In the genomic region with DNA sequence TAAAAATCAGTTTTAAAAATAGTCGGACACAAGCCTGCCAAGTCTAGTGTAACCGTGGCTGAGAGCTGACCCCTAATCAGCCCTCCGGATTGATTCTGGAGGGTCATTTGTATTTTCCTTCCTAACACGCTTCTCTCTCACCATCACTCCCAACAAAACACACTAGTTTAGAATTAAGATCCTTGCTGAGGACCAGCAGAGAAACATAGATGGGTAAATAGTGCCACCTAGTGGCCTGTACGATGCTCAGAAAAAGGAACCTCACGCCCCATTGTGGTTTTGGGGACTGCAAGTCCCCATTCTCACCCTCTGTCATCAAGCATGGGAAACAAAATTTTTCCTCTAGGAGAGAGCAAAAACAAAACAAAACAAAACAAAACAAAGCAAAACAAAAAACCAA, we compare ENCODE assay signal across 9 mouse cellular contexts.
DNase-seq lines count a peak whose midpoint lies in the region; ATAC-seq lines count a peak whose summit lies in the region.
"Had no signal": no experiment of that assay in that cellular context is flagged by ENCODE, and none has a peak within 500 bp of the region (broad histone marks: within the 10 kb centered on the region; RNA-seq: fewer than 3 reads in every experiment).

No protein-coding gene starts in this region.

- DNase-seq in 3134 (ENCODE audit: extremely low read depth, insufficient read length, low spot score) (peak; percentile 39), ES-CJ7 (ENCODE audit: low read depth, low spot score) (peak; percentile 81)
- peak; percentile 43 for DNase-seq in cerebellum, adult 8-10 months
- DNase-seq in frontal cortex, adult 2 months (ENCODE audit: extremely low spot score in 1 of 2, low spot score in 1 of 2): peak; percentile 66 to 92
- peak; percentile 4 to 33 for DNase-seq in lung, adult 18-20 months
- peak; percentile 80 for DNase-seq in right cerebral cortex, adult 18-20 months
- no peak for DNase-seq in T-cell, adult 2 months (ENCODE audit: low spot score)
- DNase-seq: liver, embryonic 13.5 days had no signal

- H3K27ac ChIP-seq in kidney, embryonic 14.5 days (ENCODE audit: low read depth, low read length): no peak overlapping the region
- H3K27ac ChIP-seq: liver, embryonic 13.5 days had no signal

- 8% methylated on average over 6 of the region's 6 CpGs for WGBS in kidney, embryonic 14.5 days

- no peak overlapping the region for H3K9ac ChIP-seq in kidney, embryonic 14.5 days (ENCODE audit: low read depth, low read length)
- H3K9ac ChIP-seq: liver, embryonic 13.5 days had no signal

- ATAC-seq in kidney, embryonic 14.5 days (ENCODE audit: low FRiP score, low TSS enrichment): peak; percentile 60; the same call in 1 of the 2 replicates

- H3K4me1 ChIP-seq in kidney, embryonic 14.5 days (ENCODE audit: control insufficient read depth, insufficient read depth, low read length): no peaks in the 10 kb centered on the region
- H3K4me1 ChIP-seq: liver, embryonic 13.5 days had no signal

- no peak overlapping the region for H3K4me2 ChIP-seq in kidney, embryonic 14.5 days (replicated peaks; ENCODE audit: low read depth, low read length)
- H3K4me2 ChIP-seq: liver, embryonic 13.5 days had no signal

- no peak overlapping the region for H3K4me3 ChIP-seq in kidney, embryonic 14.5 days (ENCODE audit: low read length)
- H3K4me3 ChIP-seq: liver, embryonic 13.5 days had no signal

- H3K9me3 ChIP-seq in kidney, embryonic 14.5 days (ENCODE audit: control insufficient read depth, low read length): no peaks in the 10 kb centered on the region
- H3K9me3 ChIP-seq: liver, embryonic 13.5 days had no signal

- no peaks in the 10 kb centered on the region for H3K36me3 ChIP-seq in kidney, embryonic 14.5 days (ENCODE audit: control insufficient read depth, insufficient read depth, low read length)
- H3K36me3 ChIP-seq: liver, embryonic 13.5 days had no signal

- peaks cover 5% of the 10 kb centered on the region; the same call in 1 of the 2 replicates for H3K27me3 ChIP-seq in kidney, embryonic 14.5 days (ENCODE audit: control insufficient read depth, insufficient read depth, low read length)
- H3K27me3 ChIP-seq: liver, embryonic 13.5 days had no signal
